Mouse (Mus musculus) testis, adult 2 months (tissue): ENCODE results near the gene Tgfb1i1.

Experiments
- CTCF ChIP-seq: fragments of 200-500 bp; IDR thresholded peaks from 2 replicates; pipeline ENCODE4 v1.5.1; 2012; ENCODE audit warnings: low read depth, mild to moderate bottlenecking, inconsistent platforms, low read length, moderate library complexity; ENCODE audit not compliant: control insufficient read depth, insufficient read depth, insufficient replicate concordance
- POLR2A ChIP-seq: fragments of 200-500 bp; IDR thresholded peaks from 2 replicates; pipeline ENCODE4 v1.6.1; 2012; ENCODE audit warnings: low read depth, mild to moderate bottlenecking, inconsistent platforms, low read length, moderate library complexity; ENCODE audit not compliant: control insufficient read depth

DNA sequence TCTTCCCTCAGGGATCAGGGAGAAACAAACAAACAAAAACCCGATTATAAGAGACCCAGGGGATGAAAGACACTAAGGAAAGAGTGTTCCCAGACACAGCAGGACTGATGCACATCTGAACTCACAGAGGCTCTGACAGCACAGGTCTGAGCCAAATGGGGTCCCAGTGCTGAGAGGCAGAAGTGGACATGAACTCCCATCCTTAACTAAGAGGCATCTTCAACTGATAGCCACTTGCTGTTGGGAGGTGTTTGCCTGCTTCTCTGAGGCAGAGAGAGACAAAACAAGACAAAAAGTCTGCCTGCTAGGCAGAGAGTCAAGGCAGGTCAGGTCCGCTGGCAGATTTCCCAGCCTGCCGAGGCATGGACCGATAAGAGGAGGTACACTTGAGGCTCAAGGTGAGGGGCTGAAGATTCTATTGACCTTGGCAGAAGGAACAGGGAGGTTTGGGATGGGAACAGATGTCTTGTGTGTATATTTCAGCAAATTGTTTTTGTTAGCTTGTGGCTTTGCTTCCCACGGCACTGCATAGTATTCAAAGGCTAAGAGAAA lies 10.2 kb downstream of the Tgfb1i1 start:
- no peak for TF ChIP-seq POLR2A
- TF ChIP-seq CTCF = no peak
